Mouse (Mus musculus) neural tube, embryonic 15.5 days (tissue): Measurements from ENCODE around the gene Oca2. TPM values are rescaled to one million over a fixed set of nuclear protein-coding genes. Genes with fewer than 3 reads are reported as not detected.

Experiments
- ATAC-seq: fragments of 200-750 bp; cut with Nextera tagmentation; 2 replicates; pipeline ENCODE4 v1.8.0; 2017; ENCODE audit warnings: mild to moderate bottlenecking, moderate TSS enrichment, moderate library complexity; ENCODE audit not compliant: low FRiP score
- H3K27ac ChIP-seq: fragments of 300-500 bp; sonication (generic); replicated peaks from 2 replicates; pipeline ENCODE4 v1.5.1; 2015; ENCODE audit warnings: mild to moderate bottlenecking, inconsistent platforms
- H3K27me3 ChIP-seq: fragments of 300-500 bp; sonication (generic); replicated peaks from 2 replicates; pipeline ENCODE4 v1.6.1; 2015; ENCODE audit warnings: inconsistent platforms
- H3K36me3 ChIP-seq: fragments of 300-500 bp; sonication (generic); 2 replicates; pipeline ENCODE4 v1.6.1; 2015; ENCODE audit warnings: inconsistent platforms
- H3K4me1 ChIP-seq: fragments of 300-500 bp; sonication (generic); 2 replicates; pipeline ENCODE4 v1.6.1; 2015; ENCODE audit warnings: inconsistent platforms
- H3K4me2 ChIP-seq: fragments of 300-500 bp; sonication (generic); 2 replicates; pipeline ENCODE4 v1.6.1; 2015; ENCODE audit warnings: inconsistent platforms, mild to moderate bottlenecking, moderate library complexity
- H3K4me3 ChIP-seq: fragments of 300-500 bp; sonication (generic); replicated peaks from 2 replicates; pipeline ENCODE4 v1.5.1; 2015; ENCODE audit warnings: mild to moderate bottlenecking, inconsistent platforms
- H3K9ac ChIP-seq: fragments of 300-500 bp; sonication (generic); replicated peaks from 2 replicates; pipeline ENCODE4 v1.6.1; 2015; ENCODE audit warnings: mild to moderate bottlenecking, inconsistent platforms
- H3K9me3 ChIP-seq: fragments of 300-500 bp; sonication (generic); replicated peaks from 2 replicates; pipeline ENCODE4 v1.6.1; 2016; ENCODE audit warnings: inconsistent platforms
- WGBS: fragments of 180-500 bp; shearing (Covaris S2); methylation state at CpG from one replicate; pipeline ENCODE4 v1.1.7; 2015; ENCODE audit warnings: mixed read lengths; 5-methylcytosine and 5-hydroxymethylcytosine counted together
- polyA plus RNA-seq: library from polyadenylated mRNA; unstranded; fragments of >200 nt; fragmentation: Nextera tagmentation; extraction: Ambion mirVana; gene quantifications from 2 replicates; pipeline ENCODE4 v1.2.1, GENCODE M21; 2015

Oca2 gene
- 0.27 and 0.46 TPM in 2 replicates for polyA plus RNA-seq

- H3K27me3 ChIP-seq, result no peaks in the 10 kb centered on the region
- H3K27ac ChIP-seq, result no peak within 1 kb of the TSS
- H3K4me1 ChIP-seq, result no peaks in the 10 kb centered on the region
- ATAC-seq, result no peak
- peaks cover 5% of the 10 kb centered on the region; the same call in 1 of the 2 replicates for H3K36me3 ChIP-seq
- no peak within 1 kb of the TSS for H3K4me3 ChIP-seq
- H3K9ac ChIP-seq, result no peak within 1 kb of the TSS
- no peak within 1 kb of the TSS for H3K4me2 ChIP-seq
- H3K9me3 ChIP-seq, result no peaks in the 10 kb centered on the region
- 56% methylated on average over 3 of the region's 3 CpGs for WGBS
These were observed at the start of gene Oca2 for GRCm38 (mm10) chr7:56239543-56239942. Gene Oca2, plus strand, starts transcription at chr7:56239760.

GRCm38 (mm10) chr7:56191041-56191440, 48.5 kb upstream of the Oca2 start:
- no peak for ATAC-seq
- H3K4me3 ChIP-seq, result no peak overlapping the region
- H3K36me3 ChIP-seq, result peaks cover 58% of the 10 kb centered on the region
- no peak overlapping the region for H3K4me2 ChIP-seq
- H3K9me3 ChIP-seq, result no peaks in the 10 kb centered on the region
- no peaks in the 10 kb centered on the region for H3K27me3 ChIP-seq
- WGBS, result 94% methylated on average over 6 of the region's 6 CpGs
- H3K4me1 ChIP-seq, result no peaks in the 10 kb centered on the region
- H3K27ac ChIP-seq, result no peak overlapping the region
- H3K9ac ChIP-seq, result no peak overlapping the region

DNA sequence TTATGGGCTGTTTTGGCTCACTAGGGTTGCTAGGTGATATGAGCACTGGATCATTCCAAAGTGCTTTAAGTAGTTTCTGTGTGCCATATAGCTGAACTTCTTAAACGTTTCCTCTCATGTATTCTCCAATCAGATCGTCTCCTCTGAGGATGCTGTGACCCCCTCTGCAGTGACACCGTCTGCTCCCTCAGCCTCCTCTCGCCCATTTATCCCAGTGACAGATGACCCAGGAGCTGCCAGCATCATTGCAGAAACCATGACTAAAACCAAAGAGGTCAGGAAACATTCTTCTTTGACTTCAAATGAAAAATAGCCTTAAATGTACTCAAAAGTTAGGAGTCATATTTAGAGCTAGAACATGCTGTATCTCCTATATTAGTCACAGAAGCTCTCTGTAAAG, 47.9 kb upstream of the Oca2 start:
- Histone ChIP-seq H3K4me2 (no peak overlapping the region), H3K9ac (no peak overlapping the region), H3K9me3 (no peaks in the 10 kb centered on the region), H3K4me1 (no peaks in the 10 kb centered on the region), H3K36me3 (peaks cover 59% of the 10 kb centered on the region), H3K27me3 (no peaks in the 10 kb centered on the region), H3K4me3 (no peak overlapping the region), H3K27ac (no peak overlapping the region)
- ATAC-seq, result no peak
- 71% methylated on average over 4 of the region's 4 CpGs for WGBS

DNA sequence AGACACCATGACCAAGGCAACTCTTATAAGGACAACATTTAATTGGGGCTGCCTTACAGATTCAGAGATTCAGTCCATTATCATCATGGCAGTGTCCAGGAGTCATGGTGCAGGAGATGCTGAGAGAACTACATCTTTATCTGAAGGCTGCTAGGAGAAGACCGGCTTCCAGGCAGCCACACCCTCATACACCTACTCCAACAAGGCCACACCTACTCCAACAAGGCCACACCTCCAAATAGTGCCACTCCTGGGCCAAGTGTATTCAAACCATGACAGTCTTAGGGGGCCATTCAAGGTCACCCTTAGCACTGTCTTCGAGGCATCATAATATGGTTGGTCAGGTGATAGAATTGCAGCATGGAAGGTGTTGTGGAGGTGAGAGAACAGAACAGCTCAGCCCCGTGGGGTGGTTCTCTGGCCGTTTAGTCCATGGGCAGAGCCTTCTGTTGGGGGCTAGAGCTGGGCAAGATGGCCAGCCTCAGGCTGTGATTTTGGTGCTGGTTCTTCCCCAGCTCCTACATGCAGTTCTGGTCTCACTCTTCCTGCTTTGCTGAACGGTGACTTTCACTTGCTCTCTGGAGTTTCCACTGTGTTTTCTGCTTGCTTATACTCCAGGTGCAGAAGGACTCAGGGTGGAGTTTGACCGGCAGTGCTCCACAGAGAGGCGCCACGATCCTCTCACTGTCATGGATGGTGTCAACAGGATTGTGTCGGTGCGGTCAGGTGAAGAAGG, 37.9 kb upstream of the Oca2 start:
- Histone ChIP-seq H3K27ac (no peak overlapping the region), H3K9me3 (no peaks in the 10 kb centered on the region), H3K36me3 (peaks cover 82% of the 10 kb centered on the region), H3K9ac (no peak overlapping the region), H3K4me3 (no peak overlapping the region), H3K27me3 (no peaks in the 10 kb centered on the region), H3K4me2 (no peak overlapping the region), H3K4me1 (no peaks in the 10 kb centered on the region)
- no peak for ATAC-seq
- 97% methylated on average over 10 of the region's 10 CpGs for WGBS

DNA sequence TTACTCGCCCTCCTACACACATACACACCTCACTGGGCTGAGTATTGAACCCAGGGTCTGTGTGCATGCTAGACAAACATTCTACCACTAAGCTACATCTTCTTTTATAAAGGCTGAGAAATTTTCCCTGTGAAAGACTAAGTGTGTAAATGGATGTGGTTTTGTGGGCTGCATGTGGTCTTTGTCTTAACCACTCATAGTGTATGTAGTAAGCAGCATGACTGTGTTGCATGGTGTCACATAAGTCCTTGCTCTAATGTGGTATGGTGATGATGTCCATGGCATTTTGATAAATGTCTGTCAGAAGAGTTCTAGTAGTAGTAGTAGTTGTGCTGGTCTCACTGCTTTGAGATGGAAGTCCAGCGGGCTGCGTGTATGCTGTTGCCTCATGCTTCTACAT, 36.7 kb upstream of the Oca2 start:
- ATAC-seq, result no peak

GRCm38 (mm10) chr7:56203286-56203685, 36.3 kb upstream of the Oca2 start:
- H3K9ac ChIP-seq, result no peak overlapping the region
- ATAC-seq, result no peak
- no peak overlapping the region for H3K4me2 ChIP-seq
- H3K27ac ChIP-seq, result no peak overlapping the region
- H3K9me3 ChIP-seq, result no peaks in the 10 kb centered on the region
- 89% methylated on average over 2 of the region's 2 CpGs for WGBS
- H3K4me3 ChIP-seq, result no peak overlapping the region
- H3K27me3 ChIP-seq, result no peaks in the 10 kb centered on the region
- H3K4me1 ChIP-seq, result no peaks in the 10 kb centered on the region
- H3K36me3 ChIP-seq, result peaks cover 75% of the 10 kb centered on the region

More for the DNA sequence above, 36.7 kb upstream of the Oca2 start:
- no peak overlapping the region for H3K4me2 ChIP-seq
- WGBS, result 94% methylated on average over 3 of the region's 3 CpGs
- no peak overlapping the region for H3K27ac ChIP-seq
- no peaks in the 10 kb centered on the region for H3K27me3 ChIP-seq
- no peaks in the 10 kb centered on the region for H3K9me3 ChIP-seq
- no peaks in the 10 kb centered on the region for H3K4me1 ChIP-seq
- no peak overlapping the region for H3K4me3 ChIP-seq
- H3K36me3 ChIP-seq, result peaks cover 78% of the 10 kb centered on the region
- no peak overlapping the region for H3K9ac ChIP-seq

- H3K4me2 ChIP-seq, result no peak overlapping the region
- H3K27ac ChIP-seq, result no peak overlapping the region
- no peak for ATAC-seq
- H3K36me3 ChIP-seq, result peaks cover 77% of the 10 kb centered on the region
- no peak overlapping the region for H3K9ac ChIP-seq
- 58% methylated on average over 3 of the region's 3 CpGs for WGBS
- no peaks in the 10 kb centered on the region for H3K9me3 ChIP-seq
- no peaks in the 10 kb centered on the region for H3K4me1 ChIP-seq
- no peak overlapping the region for H3K4me3 ChIP-seq
- H3K27me3 ChIP-seq, result no peaks in the 10 kb centered on the region
These were observed 34.7 kb upstream of the Oca2 start for GRCm38 (mm10) chr7:56204877-56205276.

GRCm38 (mm10) chr7:56220811-56221210, 18.7 kb upstream of the Oca2 start:
- no peak overlapping the region for H3K4me3 ChIP-seq
- no peak for ATAC-seq
- no peak overlapping the region for H3K9ac ChIP-seq
- no peaks in the 10 kb centered on the region for H3K27me3 ChIP-seq
- H3K4me2 ChIP-seq, result no peak overlapping the region
- no peak overlapping the region for H3K27ac ChIP-seq
- H3K4me1 ChIP-seq, result no peaks in the 10 kb centered on the region
- no peaks in the 10 kb centered on the region for H3K9me3 ChIP-seq
- 96% methylated on average over 6 of the region's 6 CpGs for WGBS
- peaks cover 80% of the 10 kb centered on the region for H3K36me3 ChIP-seq

DNA sequence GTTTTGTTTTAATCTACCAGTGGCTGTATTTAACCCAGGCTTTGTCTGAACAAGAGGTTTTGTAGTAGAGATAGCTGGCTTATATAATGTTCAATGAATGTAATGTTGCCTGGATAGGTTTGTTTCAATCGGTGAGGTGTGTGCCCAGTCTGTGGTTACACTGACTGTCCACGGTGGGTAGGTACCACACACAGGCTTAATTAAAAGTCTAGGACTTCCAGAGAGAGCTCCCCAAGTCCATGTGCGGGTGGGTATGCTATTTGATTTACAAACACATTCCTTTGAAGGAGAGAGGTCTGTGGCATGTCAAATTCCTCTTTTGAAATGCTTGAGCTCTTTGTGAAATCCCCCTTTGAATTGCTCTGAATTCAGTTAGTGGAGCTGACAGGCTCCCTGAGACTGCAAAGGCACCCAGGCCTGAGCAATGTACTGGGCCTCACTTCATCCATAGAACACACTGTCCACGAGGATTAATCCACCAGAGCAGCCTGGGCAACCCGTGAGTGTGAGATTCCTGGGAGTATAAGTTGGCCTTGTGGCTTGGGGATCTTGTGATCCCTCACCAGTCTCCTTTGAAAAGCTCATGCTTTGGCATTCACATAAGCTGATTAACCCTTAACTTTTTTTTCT, 3.7 kb upstream of the Oca2 start:
- no peaks in the 10 kb centered on the region for H3K4me1 ChIP-seq
- 41% methylated on average over 5 of the region's 5 CpGs for WGBS

GRCm38 (mm10) chr7:56236617-56237016, 2.9 kb upstream of the Oca2 start:
- Histone ChIP-seq H3K4me1 (no peaks in the 10 kb centered on the region), H3K9ac (no peak overlapping the region), H3K4me3 (no peak overlapping the region), H3K27ac (no peak overlapping the region), H3K36me3 (peaks cover 32% of the 10 kb centered on the region), H3K27me3 (no peaks in the 10 kb centered on the region), H3K4me2 (no peak overlapping the region), H3K9me3 (no peaks in the 10 kb centered on the region)
- ATAC-seq, result no peak
- WGBS, result 83% methylated on average over 3 of the region's 3 CpGs

More for the DNA sequence above, 3.7 kb upstream of the Oca2 start:
- ATAC-seq, result no peak
- H3K9ac ChIP-seq, result no peak overlapping the region
- H3K27me3 ChIP-seq, result no peaks in the 10 kb centered on the region
- H3K4me3 ChIP-seq, result no peak overlapping the region
- H3K27ac ChIP-seq, result no peak overlapping the region
- H3K36me3 ChIP-seq, result peaks cover 36% of the 10 kb centered on the region
- no peaks in the 10 kb centered on the region for H3K9me3 ChIP-seq
- H3K4me2 ChIP-seq, result no peak overlapping the region

DNA sequence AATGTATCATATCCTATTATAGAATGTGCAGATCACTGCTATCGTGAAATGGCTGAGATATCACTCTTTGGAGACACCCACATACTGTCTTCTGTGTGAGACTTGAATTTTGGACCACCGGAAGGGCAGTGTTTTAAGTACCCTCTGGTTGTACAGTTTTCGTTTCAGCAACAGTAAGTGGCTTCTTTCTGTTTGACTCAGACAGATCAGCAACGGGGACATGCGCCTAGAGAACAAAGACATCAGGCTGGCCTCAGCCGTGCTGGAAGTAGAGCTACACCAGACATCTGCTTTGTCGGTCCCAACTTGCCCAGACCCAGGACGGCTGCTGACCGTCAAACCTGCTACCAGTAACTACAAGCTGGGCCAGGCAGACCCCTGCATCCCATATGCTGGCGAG, 15.0 kb downstream of the Oca2 start:
- Histone ChIP-seq H3K4me1 (no peaks in the 10 kb centered on the region), H3K27me3 (no peaks in the 10 kb centered on the region), H3K36me3 (no peaks in the 10 kb centered on the region), H3K9ac (no peak overlapping the region), H3K4me2 (no peak overlapping the region), H3K9me3 (no peaks in the 10 kb centered on the region), H3K27ac (no peak overlapping the region), H3K4me3 (no peak overlapping the region)
- no peak for ATAC-seq
- 92% methylated on average over 10 of the region's 10 CpGs for WGBS

DNA sequence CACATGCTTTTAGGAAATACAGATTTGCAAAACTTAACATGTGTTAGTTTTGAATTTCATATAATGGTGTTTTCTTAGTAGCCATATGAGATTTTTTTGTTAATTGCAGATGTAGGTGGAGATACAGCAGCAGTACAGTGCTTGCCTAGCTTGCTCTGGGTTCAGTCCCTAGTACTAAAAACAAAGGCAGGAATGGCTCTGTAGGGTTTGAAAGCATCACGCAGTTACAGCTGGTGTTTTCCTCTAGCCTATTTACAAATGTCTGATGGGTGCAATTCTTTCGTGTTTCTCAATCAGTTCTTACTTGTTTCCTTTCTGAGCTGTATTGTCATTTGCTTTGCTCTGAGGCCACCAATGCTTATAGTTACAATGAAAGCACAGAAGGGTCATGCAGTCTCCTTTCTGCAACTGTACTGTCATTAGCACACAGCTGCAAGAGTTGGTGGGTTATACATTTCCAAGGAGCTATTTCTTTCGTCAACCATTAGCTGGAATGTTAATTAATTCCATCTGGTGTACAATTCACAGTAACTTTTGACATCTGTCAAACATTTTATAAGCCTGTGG, 18.4 kb downstream of the Oca2 start:
- Histone ChIP-seq H3K36me3 (no peaks in the 10 kb centered on the region), H3K4me3 (no peak overlapping the region), H3K27ac (no peak overlapping the region), H3K9ac (no peak overlapping the region), H3K9me3 (no peaks in the 10 kb centered on the region), H3K4me2 (no peak overlapping the region), H3K27me3 (no peaks in the 10 kb centered on the region), H3K4me1 (no peaks in the 10 kb centered on the region)
- WGBS, result 78% methylated on average over 3 of the region's 3 CpGs
- ATAC-seq, result no peak
